Mouse (Mus musculus): ENCODE results near the gene Skp2.

- TF ChIP-seq CTCF (IDR thresholded peaks at IDR 0.05; ENCODE audit: low read depth): no peak
- no peak for TF ChIP-seq EP300 (IDR thresholded peaks at IDR 0.05; ENCODE audit: low read depth)
These were observed 82.1 kb downstream of the Skp2 start for GRCm38 (mm10) chr15:9073067-9073608.

All from liver, embryonic 14.5 days (tissue).